Mouse (Mus musculus) intestine, embryonic 15.5 days (tissue): ENCODE measurements at regions not wholly inside any gene's neighbourhood (a gene's known extent, or its start where the extent isn't known, plus 50 kb on each side); places are given as distances from the start of the nearest gene placed in this dataset.

Experiments
- ATAC-seq: fragments of 200-750 bp; cut with Nextera tagmentation; 2 replicates; pipeline ENCODE4 v1.8.0; 2017; ENCODE audit warnings: moderate TSS enrichment, moderate library complexity
- H3K27ac ChIP-seq: fragments of 300-500 bp; sonication (generic); 2 replicates; pipeline ENCODE4 v1.5.1; 2015; ENCODE audit warnings: mild to moderate bottlenecking, inconsistent platforms
- H3K27me3 ChIP-seq: fragments of 300-500 bp; sonication (generic); replicated peaks from 2 replicates; pipeline ENCODE4 v1.6.1; 2015; ENCODE audit warnings: inconsistent platforms
- H3K36me3 ChIP-seq: fragments of 300-500 bp; sonication (generic); 2 replicates; pipeline ENCODE4 v1.6.1; 2015; ENCODE audit warnings: inconsistent platforms
- H3K4me1 ChIP-seq: fragments of 300-500 bp; sonication (generic); replicated peaks from 2 replicates; pipeline ENCODE4 v1.6.1; 2015; ENCODE audit warnings: inconsistent platforms
- H3K4me2 ChIP-seq: fragments of 300-500 bp; sonication (generic); replicated peaks from 2 replicates; pipeline ENCODE4 v1.6.1; 2015; ENCODE audit warnings: mild to moderate bottlenecking, inconsistent platforms
- H3K4me3 ChIP-seq: fragments of 300-500 bp; sonication (generic); replicated peaks from 2 replicates; pipeline ENCODE4 v1.5.1; 2015; ENCODE audit warnings: inconsistent platforms
- H3K9ac ChIP-seq: fragments of 300-500 bp; sonication (generic); 2 replicates; pipeline ENCODE4 v1.6.1; 2015; ENCODE audit warnings: inconsistent platforms
- H3K9me3 ChIP-seq: fragments of 300-500 bp; sonication (generic); 2 replicates; pipeline ENCODE4 v1.6.1; 2016; ENCODE audit warnings: inconsistent platforms
- WGBS: fragments of 180-500 bp; shearing (Covaris S2); methylation state at CpG from one replicate; pipeline ENCODE4 v1.1.7; 2015; 5-methylcytosine and 5-hydroxymethylcytosine counted together

GRCm38 (mm10) chr3:35465956-35466355 is 287.9 kb upstream of the Atp11b start:
- Histone ChIP-seq H3K9me3 (no peaks in the 10 kb centered on the region), H3K36me3 (no peaks in the 10 kb centered on the region), H3K4me2 (no peak overlapping the region), H3K27me3 (no peaks in the 10 kb centered on the region), H3K4me1 (no peaks in the 10 kb centered on the region), H3K27ac (no peak overlapping the region), H3K4me3 (no peak overlapping the region), H3K9ac (no peak overlapping the region)
- ATAC-seq = no peak
- 78% methylated on average over 3 of the region's 3 CpGs for WGBS

GRCm38 (mm10) chr3:35473351-35473750 is 280.6 kb upstream of the Atp11b start:
- WGBS = 88% methylated on average over 7 of the region's 7 CpGs
- Histone ChIP-seq H3K4me2 (no peak overlapping the region), H3K4me1 (no peaks in the 10 kb centered on the region), H3K36me3 (no peaks in the 10 kb centered on the region), H3K27ac (no peak overlapping the region), H3K9me3 (no peaks in the 10 kb centered on the region), H3K27me3 (no peaks in the 10 kb centered on the region), H3K9ac (no peak overlapping the region), H3K4me3 (no peak overlapping the region)
- no peak for ATAC-seq

GRCm38 (mm10) chr3:35474361-35474760 is 279.5 kb upstream of the Atp11b start:
- 41% methylated on average over 6 of the region's 6 CpGs for WGBS
- no peak for ATAC-seq
- H3K27ac ChIP-seq = no peak overlapping the region
- no peaks in the 10 kb centered on the region for H3K4me1 ChIP-seq
- H3K4me2 ChIP-seq = no peak overlapping the region
- no peaks in the 10 kb centered on the region for H3K36me3 ChIP-seq
- no peak overlapping the region for H3K4me3 ChIP-seq
- no peak overlapping the region for H3K9ac ChIP-seq
- no peaks in the 10 kb centered on the region for H3K9me3 ChIP-seq
- no peaks in the 10 kb centered on the region for H3K27me3 ChIP-seq

- H3K9ac ChIP-seq = no peak overlapping the region
- no peaks in the 10 kb centered on the region for H3K27me3 ChIP-seq
- WGBS = 59% methylated on average over 7 of the region's 7 CpGs
- H3K27ac ChIP-seq = no peak overlapping the region
- no peak overlapping the region for H3K4me3 ChIP-seq
- no peak overlapping the region for H3K4me2 ChIP-seq
- ATAC-seq = peak; percentile 66
- H3K4me1 ChIP-seq = no peaks in the 10 kb centered on the region
- no peaks in the 10 kb centered on the region for H3K36me3 ChIP-seq
- no peaks in the 10 kb centered on the region for H3K9me3 ChIP-seq
Observed at GRCm38 (mm10) chr3:35475326-35475725, 278.6 kb upstream of the Atp11b start.

- 70% methylated on average over 18 of the region's 18 CpGs for WGBS
Observed at GRCm38 (mm10) chr3:35480714-35481695, 272.9 kb upstream of the Atp11b start.

GRCm38 (mm10) chr3:35481841-35482240 is 272.1 kb upstream of the Atp11b start:
- ATAC-seq = no peak
- H3K36me3 ChIP-seq = no peaks in the 10 kb centered on the region
- no peaks in the 10 kb centered on the region for H3K4me1 ChIP-seq
- H3K9me3 ChIP-seq = no peaks in the 10 kb centered on the region
- H3K4me3 ChIP-seq = no peak overlapping the region
- 45% methylated on average over 11 of the region's 11 CpGs for whole genome bisulfite sequencing
- H3K4me2 ChIP-seq = no peak overlapping the region
- H3K27me3 ChIP-seq = peaks cover 3% of the 10 kb centered on the region; the same call in 1 of the 2 replicates
- H3K9ac ChIP-seq = no peak overlapping the region
- no peak overlapping the region for H3K27ac ChIP-seq

More at GRCm38 (mm10) chr3:35480714-35481695, 272.9 kb upstream of the Atp11b start:
- peaks cover 3% of the 10 kb centered on the region; the same call in 1 of the 2 replicates for H3K27me3 ChIP-seq
- no peaks in the 10 kb centered on the region for H3K9me3 ChIP-seq
- no peak for ATAC-seq
- H3K36me3 ChIP-seq = no peaks in the 10 kb centered on the region
- H3K4me1 ChIP-seq = no peaks in the 10 kb centered on the region
- H3K4me2 ChIP-seq = no peak overlapping the region
- H3K4me3 ChIP-seq = no peak overlapping the region
- no peak overlapping the region for H3K27ac ChIP-seq
- no peak overlapping the region for H3K9ac ChIP-seq

- peaks cover 3% of the 10 kb centered on the region; the same call in 1 of the 2 replicates for H3K27me3 ChIP-seq
- no peak overlapping the region for H3K4me2 ChIP-seq
- H3K9me3 ChIP-seq = no peaks in the 10 kb centered on the region
- H3K4me1 ChIP-seq = no peaks in the 10 kb centered on the region
- no peaks in the 10 kb centered on the region for H3K36me3 ChIP-seq
- H3K27ac ChIP-seq = no peak overlapping the region
- 9% methylated on average over 6 of the region's 6 CpGs for WGBS
- no peak overlapping the region for H3K4me3 ChIP-seq
- ATAC-seq = no peak
- H3K9ac ChIP-seq = no peak overlapping the region
Observed at GRCm38 (mm10) chr3:35482296-35482695, 271.6 kb upstream of the Atp11b start.

GRCm38 (mm10) chr3:35482759-35483158 is 271.1 kb upstream of the Atp11b start:
- no peak overlapping the region for H3K4me2 ChIP-seq
- H3K27me3 ChIP-seq = peaks cover 3% of the 10 kb centered on the region; the same call in 1 of the 2 replicates
- H3K4me1 ChIP-seq = no peaks in the 10 kb centered on the region
- H3K27ac ChIP-seq = no peak overlapping the region
- WGBS = 72% methylated on average over 10 of the region's 10 CpGs
- H3K36me3 ChIP-seq = no peaks in the 10 kb centered on the region
- H3K4me3 ChIP-seq = no peak overlapping the region
- no peak overlapping the region for H3K9ac ChIP-seq
- no peaks in the 10 kb centered on the region for H3K9me3 ChIP-seq
- no peak for ATAC-seq

GRCm38 (mm10) chr3:35496027-35496824 is 257.7 kb upstream of the Atp11b start:
- Histone ChIP-seq H3K9ac (no peak overlapping the region), H3K4me2 (no peak overlapping the region), H3K36me3 (no peaks in the 10 kb centered on the region), H3K27me3 (no peaks in the 10 kb centered on the region), H3K27ac (no peak overlapping the region), H3K4me3 (no peak overlapping the region), H3K4me1 (no peaks in the 10 kb centered on the region), H3K9me3 (no peaks in the 10 kb centered on the region)
- WGBS = 83% methylated on average over 9 of the region's 9 CpGs
- ATAC-seq = no peak

- Histone ChIP-seq H3K9ac (no peak overlapping the region), H3K27ac (no peak overlapping the region), H3K27me3 (no peaks in the 10 kb centered on the region), H3K4me3 (no peak overlapping the region), H3K4me2 (no peak overlapping the region), H3K4me1 (no peaks in the 10 kb centered on the region), H3K36me3 (no peaks in the 10 kb centered on the region), H3K9me3 (no peaks in the 10 kb centered on the region)
- WGBS = 68% methylated on average over 1 of the region's 1 CpGs
- ATAC-seq = no peak
Observed at GRCm38 (mm10) chr3:35510314-35510713, 243.6 kb upstream of the Atp11b start.

GRCm38 (mm10) chr3:35516517-35516916 is 237.4 kb upstream of the Atp11b start:
- no peak overlapping the region for H3K9ac ChIP-seq
- no peak for ATAC-seq
- no peaks in the 10 kb centered on the region for H3K4me1 ChIP-seq
- no peak overlapping the region for H3K4me2 ChIP-seq
- no peaks in the 10 kb centered on the region for H3K36me3 ChIP-seq
- H3K27me3 ChIP-seq = no peaks in the 10 kb centered on the region
- no peak overlapping the region for H3K4me3 ChIP-seq
- 90% methylated on average over 4 of the region's 4 CpGs for WGBS
- H3K9me3 ChIP-seq = no peaks in the 10 kb centered on the region
- no peak overlapping the region for H3K27ac ChIP-seq

GRCm38 (mm10) chr3:35520131-35520530 is 233.8 kb upstream of the Atp11b start:
- Histone ChIP-seq H3K4me1 (no peaks in the 10 kb centered on the region), H3K9me3 (no peaks in the 10 kb centered on the region), H3K27me3 (no peaks in the 10 kb centered on the region), H3K4me3 (no peak overlapping the region), H3K4me2 (no peak overlapping the region), H3K9ac (no peak overlapping the region), H3K27ac (no peak overlapping the region), H3K36me3 (no peaks in the 10 kb centered on the region)
- WGBS = 82% methylated on average over 3 of the region's 3 CpGs
- no peak for ATAC-seq
